Mouse (Mus musculus): ENCODE data around the gene Coq10a. TPM values are rescaled to one million over a fixed set of nuclear protein-coding genes. Genes with fewer than 3 reads are reported as not detected.

Gene Coq10a
- total RNA-seq, 2 experiments from 2014 or later: 272 to 314 TPM

DNA sequence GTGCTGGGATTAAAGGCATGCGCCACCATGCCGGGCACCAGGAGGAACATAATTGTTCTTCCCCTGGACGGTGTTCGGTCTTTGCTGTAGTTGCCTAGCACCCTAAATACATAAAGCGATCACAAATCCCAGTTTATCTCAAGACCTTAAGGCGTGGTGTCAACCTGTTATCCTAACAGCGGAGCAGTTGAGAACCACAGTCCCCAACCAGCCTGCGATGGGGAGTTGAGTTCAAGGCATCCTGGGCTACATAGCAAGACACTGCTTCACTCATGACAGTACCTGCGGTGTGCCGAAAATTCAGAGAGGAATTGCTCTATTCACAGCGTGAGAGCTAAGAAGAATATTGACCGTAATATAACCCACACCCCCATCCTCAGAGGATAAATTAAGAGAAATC, 47.2 kb downstream of the Coq10a start:
- DNase-seq (ENCODE audit: low spot score): no peak
- intact Hi-C loops (cut with DNase I): no loop called here

DNA sequence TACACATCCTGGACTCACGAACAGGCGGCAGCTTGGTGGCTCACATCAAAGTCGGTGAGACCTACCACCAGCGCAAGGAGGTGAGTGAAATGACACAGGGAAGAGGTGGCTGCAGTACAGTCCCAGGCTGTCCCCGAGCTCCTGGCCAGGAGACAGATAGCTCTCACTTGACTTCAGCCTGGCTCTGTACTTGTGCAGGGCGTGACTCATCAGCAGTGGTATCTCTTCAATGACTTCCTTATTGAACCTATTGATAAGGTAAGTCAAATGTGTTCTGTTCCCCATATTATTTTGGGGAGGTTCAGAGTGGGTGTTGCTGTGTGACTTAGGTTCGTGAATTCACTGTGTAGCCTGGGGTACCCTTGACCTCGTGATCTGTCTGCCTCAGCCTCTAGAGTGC, 53.2 kb downstream of the Coq10a start:
- intact Hi-C loops (cut with DNase I): no loop called here
- DNase-seq (ENCODE audit: low spot score): no peak

Small RNA genes lying within 50 kb of the gene (microRNA-seq; reads per million reads assigned to microRNA genes)
- gene Gm25361: not detected
- gene Gm26308: not detected
- gene Mir6914: not detected
- gene Mir6915: not detected

Other genes starting within 250 kb of the Coq10a start
- gene Rbms2, start 188.7 kb downstream of the Coq10a start, total RNA-seq (2021): 10 to 100 TPM; 82.2 to 88.4 TPM
- 1 to 10 TPM in 1 of 2 experiments, under 1 TPM in 1; 0.94 to 1.1 TPM for gene Gls2, start 174.5 kb downstream of the Coq10a start, total RNA-seq (2021)
- gene Spryd4, start 157.2 kb downstream of the Coq10a start, total RNA-seq (2021): 10 to 100 TPM; 42.8 to 45.5 TPM
- gene Mip, start 143.2 kb downstream of the Coq10a start, total RNA-seq (2021): not detected
- gene Timeless, start 136.9 kb downstream of the Coq10a start, total RNA-seq (2021): 1 to 10 TPM; 7.7 to 8.8 TPM
- gene Apon, start 114.9 kb downstream of the Coq10a start, total RNA-seq (2021): under 1 TPM in 1 of 2 experiments, not detected in 1; 0.18 TPM
- gene Apof, start 100.3 kb downstream of the Coq10a start, total RNA-seq (2021): not detected
- gene Stat2, start 98.4 kb downstream of the Coq10a start, total RNA-seq (2021): 10 to 100 TPM; 11.7 to 12.3 TPM
- gene Il23a, start 70.2 kb downstream of the Coq10a start, total RNA-seq (2021): under 1 TPM in 1 of 2 experiments, not detected in 1; 0.18 TPM
- 1 to 10 TPM; 8.2 to 9.4 TPM for gene Pan2, start 65.7 kb downstream of the Coq10a start, total RNA-seq (2021)
- gene Cnpy2, start 46.5 kb downstream of the Coq10a start, total RNA-seq (2021): 10 to 100 TPM; 58.9 to 62.5 TPM
- gene Cs, start 31.3 kb downstream of the Coq10a start, total RNA-seq (2021): 1,000 to 10,000 TPM; 1,194 to 1,233 TPM
- 10 to 100 TPM; 43.7 to 51.0 TPM for gene Ankrd52, start 8.1 kb upstream of the Coq10a start, total RNA-seq (2021)
- gene Slc39a5, start 32.2 kb upstream of the Coq10a start, total RNA-seq (2021): not detected
- 10 to 100 TPM; 44.4 to 46.8 TPM for gene Nabp2, start 42.5 kb upstream of the Coq10a start, total RNA-seq (2021)
- 10 to 100 TPM; 16.0 to 16.5 TPM for gene Rnf41, start 42.7 kb upstream of the Coq10a start, total RNA-seq (2021)
- gene Smarcc2, start 90.3 kb upstream of the Coq10a start, total RNA-seq (2021): 10 to 100 TPM; 75.8 to 78.4 TPM
- 100 to 1,000 TPM; 294 to 314 TPM for gene Myl6, start 125.1 kb upstream of the Coq10a start, total RNA-seq (2021)
- 1 to 10 TPM; 2.5 to 2.9 TPM for gene Myl6b, start 129.7 kb upstream of the Coq10a start, total RNA-seq (2021)
- 10 to 100 TPM; 16.8 to 19.0 TPM for gene Esyt1, start 156.9 kb upstream of the Coq10a start, total RNA-seq (2021)
- gene Zc3h10, start 178.8 kb upstream of the Coq10a start, total RNA-seq (2021): 1 to 10 TPM; 7.6 to 9.1 TPM
- gene Rpl41, start 180.3 kb upstream of the Coq10a start, total RNA-seq (2021): 1,000 to 10,000 TPM; 1,495 to 1,582 TPM
- 10 to 100 TPM; 45.8 to 48.6 TPM for gene Pa2g4, start 197.0 kb upstream of the Coq10a start, total RNA-seq (2021)
- gene Erbb3, start 220.7 kb upstream of the Coq10a start, total RNA-seq (2021): 1 to 10 TPM; 8.3 to 8.6 TPM